Mouse (Mus musculus) heart, embryonic 12.5 days (tissue): Measurements from ENCODE around the gene Kcnip4. TPM values are rescaled to one million over a fixed set of nuclear protein-coding genes. Genes with fewer than 3 reads are reported as not detected.

ENCODE experiments used
- ATAC-seq: fragments of 200-750 bp; cut with Nextera tagmentation; 2 replicates; pipeline ENCODE4 v1.8.0; 2017; ENCODE audit warnings: moderate TSS enrichment, moderate library complexity; ENCODE audit not compliant: insufficient number of reproducible peaks, low FRiP score
- H3K27ac ChIP-seq: fragments of 300-500 bp; sonication (generic); 2 replicates; pipeline ENCODE4 v1.5.1; 2016; ENCODE audit warnings: mild to moderate bottlenecking, moderate library complexity; ENCODE audit not compliant: poor library complexity, severe bottlenecking
- H3K27me3 ChIP-seq: fragments of 300-500 bp; sonication (generic); replicated peaks from 2 replicates; pipeline ENCODE4 v1.6.1; 2016; ENCODE audit warnings: mild to moderate bottlenecking, moderate library complexity
- H3K36me3 ChIP-seq: fragments of 300-500 bp; sonication (generic); 2 replicates; pipeline ENCODE4 v1.6.1; 2016; ENCODE audit warnings: mild to moderate bottlenecking, moderate library complexity
- H3K4me1 ChIP-seq: fragments of 300-500 bp; sonication (generic); replicated peaks from 2 replicates; pipeline ENCODE4 v1.6.1; 2016; ENCODE audit warnings: mild to moderate bottlenecking
- H3K4me2 ChIP-seq: fragments of 300-500 bp; sonication (generic); 2 replicates; pipeline ENCODE4 v1.6.1; 2016; ENCODE audit warnings: mild to moderate bottlenecking, moderate library complexity
- H3K4me3 ChIP-seq: fragments of 300-500 bp; sonication (generic); 2 replicates; pipeline ENCODE4 v1.5.1; 2016; ENCODE audit warnings: mild to moderate bottlenecking
- H3K9ac ChIP-seq: fragments of 300-500 bp; sonication (generic); 2 replicates; pipeline ENCODE4 v1.6.1; 2016; ENCODE audit warnings: mild to moderate bottlenecking, moderate library complexity
- H3K9me3 ChIP-seq: fragments of 300-500 bp; sonication (generic); replicated peaks from 2 replicates; pipeline ENCODE4 v1.6.1; 2016; ENCODE audit warnings: mild to moderate bottlenecking, moderate library complexity
- WGBS: fragments of 180-500 bp; shearing (Covaris S2); methylation state at CpG from one replicate; pipeline ENCODE4 v1.1.7; 2016; 5-methylcytosine and 5-hydroxymethylcytosine counted together
- polyA plus RNA-seq: library from polyadenylated mRNA; unstranded; fragments of >200 nt; fragmentation: Nextera tagmentation; extraction: Ambion mirVana; gene quantifications from 2 replicates; pipeline ENCODE4 v1.2.1, GENCODE M21; 2016

The Kcnip4 gene
- 0.51 and 0.80 TPM in 2 replicates for polyA plus RNA-seq

DNA sequence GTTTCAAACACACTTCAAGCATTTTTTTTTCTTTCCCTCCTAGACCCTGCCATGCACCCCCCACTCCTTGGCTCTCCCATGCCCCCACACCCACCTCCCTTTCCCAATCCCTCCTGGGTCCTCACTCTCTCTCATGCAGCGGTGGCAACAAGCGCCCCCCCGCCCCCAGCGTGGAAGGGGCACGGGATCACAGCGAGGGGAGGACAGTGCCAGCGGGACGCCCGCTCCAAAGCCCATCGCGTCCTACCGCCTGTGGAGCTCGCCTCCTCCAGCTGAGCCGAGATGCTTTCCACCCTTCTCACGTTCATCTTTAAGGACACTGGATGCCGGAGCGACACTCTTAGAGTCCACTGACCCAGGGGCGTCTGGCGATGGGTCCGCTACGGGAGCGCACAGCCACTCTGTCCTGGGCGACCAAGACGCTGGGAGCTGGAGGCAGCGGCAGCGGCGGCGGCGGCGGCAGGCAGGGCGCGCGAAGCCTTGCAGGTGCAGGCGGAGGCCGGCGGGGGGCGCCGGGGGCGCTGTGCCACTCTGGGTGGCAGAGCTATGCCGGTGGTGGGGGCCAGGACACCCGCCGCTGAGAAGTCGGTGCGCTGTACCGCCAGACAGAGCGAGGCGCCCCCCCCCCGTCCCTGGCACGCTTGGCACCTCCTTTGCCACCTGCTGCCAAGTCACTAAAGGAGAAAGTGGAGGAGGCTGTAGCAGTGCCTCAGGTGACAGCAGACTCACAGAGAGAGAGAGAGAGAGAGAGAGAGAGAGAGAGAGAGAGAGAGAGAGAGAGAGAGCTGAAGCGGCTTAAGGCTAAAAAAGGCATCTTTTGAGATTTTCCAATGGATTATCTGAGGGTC is at the start of gene Kcnip4:
Gene Kcnip4 (minus strand): TSS at position 514 of the 848 bp plus-strand sequence.
- Histone ChIP-seq H3K9me3 (no peaks in the 10 kb centered on the region), H3K27ac (no peak within 1 kb of the TSS), H3K9ac (peak within 1 kb of the TSS; percentile 67), H3K4me3 (peak within 1 kb of the TSS; percentile 60), H3K36me3 (no peaks in the 10 kb centered on the region), H3K4me1 (0 out of 2 replicates have a peak, but pooled peaks cover 6% of the 10 kb centered on the region), H3K4me2 (peak within 1 kb of the TSS; percentile 100), H3K27me3 (peaks cover 43% of the 10 kb centered on the region)
- ATAC-seq: peak; percentile 48; the same call in 1 of the 2 replicates
- WGBS: 2% methylated on average over 38 of the region's 50 CpGs

DNA sequence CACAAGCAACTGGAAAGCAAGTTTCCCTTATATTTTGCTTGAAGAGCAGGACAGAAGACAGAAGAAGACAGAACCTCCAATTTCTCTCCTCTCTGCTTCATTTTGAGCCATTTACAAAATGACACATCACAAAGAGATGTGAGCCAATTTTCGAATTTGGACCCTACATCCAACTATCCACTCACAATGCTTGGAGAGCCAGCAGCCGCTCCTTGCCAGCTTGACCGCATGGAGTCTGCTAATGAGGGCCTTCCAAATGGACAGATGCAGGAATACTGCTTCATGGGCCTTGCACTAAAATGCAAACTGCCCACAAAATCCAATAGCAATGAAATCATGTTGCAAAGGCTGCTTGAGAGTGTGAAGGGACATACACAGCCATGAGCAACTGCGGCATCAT is 47.2 kb upstream of the Kcnip4 start:
- H3K27me3 ChIP-seq: no peaks in the 10 kb centered on the region
- 0 out of 2 replicates have a peak, but pooled peaks cover 2% of the 10 kb centered on the region for H3K9me3 ChIP-seq
- H3K36me3 ChIP-seq: no peaks in the 10 kb centered on the region
- ATAC-seq: no peak
- 74% methylated on average over 4 of the region's 4 CpGs for WGBS
- H3K9ac ChIP-seq: no peak overlapping the region
- no peak overlapping the region for H3K4me2 ChIP-seq
- H3K27ac ChIP-seq: no peak overlapping the region
- H3K4me1 ChIP-seq: no peaks in the 10 kb centered on the region
- H3K4me3 ChIP-seq: no peak overlapping the region

DNA sequence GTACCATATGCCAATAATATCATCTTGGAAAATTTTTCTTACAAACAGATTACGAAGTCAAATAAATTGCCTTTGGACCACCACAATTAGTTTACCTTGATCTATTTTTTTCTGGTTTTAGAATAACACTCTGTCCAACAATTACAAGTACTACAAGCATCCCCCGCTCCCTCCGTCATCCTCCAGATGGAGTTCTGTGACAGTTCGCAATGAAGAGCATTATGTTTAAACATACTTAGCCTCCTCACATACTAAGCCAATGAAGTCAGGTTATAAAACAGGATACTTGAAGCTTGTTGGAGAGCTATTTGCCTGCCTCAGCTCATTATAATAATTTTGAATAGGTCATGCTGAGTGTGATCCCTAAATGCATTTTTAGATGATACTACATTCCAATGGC is 39.0 kb upstream of the Kcnip4 start:
- Histone ChIP-seq H3K36me3 (no peaks in the 10 kb centered on the region), H3K9me3 (no peaks in the 10 kb centered on the region), H3K4me2 (no peak overlapping the region), H3K4me3 (no peak overlapping the region), H3K27me3 (no peaks in the 10 kb centered on the region), H3K9ac (no peak overlapping the region), H3K27ac (no peak overlapping the region), H3K4me1 (no peaks in the 10 kb centered on the region)
- WGBS: 89% methylated on average over 4 of the region's 4 CpGs
- no peak for ATAC-seq

DNA sequence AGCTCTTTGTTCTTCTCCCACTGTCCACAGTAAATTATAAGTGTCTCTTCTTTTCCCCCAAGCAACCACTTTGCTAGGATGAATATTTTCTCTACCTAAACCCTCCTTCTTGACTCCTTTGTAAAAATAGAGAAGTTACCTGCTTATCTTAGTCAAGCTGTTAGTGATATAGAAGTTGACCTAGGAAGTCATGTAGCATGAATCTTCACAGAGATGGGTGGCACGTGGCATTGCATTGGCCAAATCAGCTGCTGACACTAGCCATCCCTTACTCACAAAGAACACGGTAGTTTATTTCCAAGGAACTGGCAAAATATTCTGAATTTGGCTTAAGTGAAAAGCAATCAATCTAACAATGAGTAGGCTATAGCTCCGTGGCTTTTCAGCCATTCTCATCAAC is 32.7 kb upstream of the Kcnip4 start:
- Histone ChIP-seq H3K4me3 (no peak overlapping the region), H3K9ac (no peak overlapping the region), H3K27me3 (no peaks in the 10 kb centered on the region), H3K4me2 (no peak overlapping the region), H3K27ac (no peak overlapping the region), H3K36me3 (no peaks in the 10 kb centered on the region), H3K4me1 (no peaks in the 10 kb centered on the region), H3K9me3 (no peaks in the 10 kb centered on the region)
- no peak for ATAC-seq
- WGBS: 70% methylated on average over 3 of the region's 3 CpGs

DNA sequence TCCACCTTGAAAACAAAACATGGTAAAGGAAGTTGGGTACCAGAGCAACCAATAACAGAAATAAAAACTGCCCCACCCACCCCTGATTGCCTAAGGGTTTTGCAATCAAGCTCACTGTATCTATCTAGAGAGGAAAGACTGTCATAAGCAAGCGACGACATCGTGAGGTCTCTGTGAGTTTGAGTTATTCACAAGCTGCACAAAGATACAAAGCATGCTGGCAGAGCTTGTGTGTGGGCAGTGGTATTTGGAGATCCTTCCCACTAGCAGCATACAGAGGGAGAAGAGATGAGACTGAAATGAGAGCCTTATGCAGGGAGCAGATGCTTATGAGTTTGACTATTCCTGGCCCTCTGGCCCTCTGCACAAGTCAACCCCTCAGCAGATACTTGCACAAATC is 23.2 kb upstream of the Kcnip4 start:
- ATAC-seq: no peak
- no peaks in the 10 kb centered on the region for H3K27me3 ChIP-seq
- no peaks in the 10 kb centered on the region for H3K4me1 ChIP-seq
- H3K4me2 ChIP-seq: no peak overlapping the region
- no peaks in the 10 kb centered on the region for H3K9me3 ChIP-seq
- H3K9ac ChIP-seq: no peak overlapping the region
- no peak overlapping the region for H3K27ac ChIP-seq
- no peaks in the 10 kb centered on the region for H3K36me3 ChIP-seq
- H3K4me3 ChIP-seq: no peak overlapping the region
- WGBS: 78% methylated on average over 3 of the region's 3 CpGs

DNA sequence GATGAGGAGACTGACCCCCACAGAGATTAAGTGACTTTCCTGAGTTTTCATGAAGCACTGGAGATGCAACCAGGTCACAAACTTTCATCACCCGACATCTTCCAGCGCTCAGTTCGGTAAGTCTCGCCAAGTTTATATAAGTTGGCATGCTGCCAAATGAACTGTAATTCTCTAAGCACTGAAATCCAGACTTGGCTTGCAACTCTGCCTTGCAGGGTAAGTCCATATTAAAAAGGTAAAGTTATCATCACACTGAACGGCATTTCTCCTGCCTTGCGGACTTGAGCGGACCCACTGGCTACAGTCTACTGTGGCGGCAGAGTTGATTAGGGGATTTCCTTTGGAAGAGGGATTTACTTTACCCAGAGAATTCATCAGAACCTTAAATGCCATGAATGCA is 4.7 kb upstream of the Kcnip4 start:
- H3K27me3 ChIP-seq: peaks cover 22% of the 10 kb centered on the region
- H3K9me3 ChIP-seq: no peaks in the 10 kb centered on the region
- H3K4me2 ChIP-seq: no peak overlapping the region
- H3K4me3 ChIP-seq: no peak overlapping the region
- no peak for ATAC-seq
- 0 out of 2 replicates have a peak, but pooled peaks cover 3% of the 10 kb centered on the region for H3K4me1 ChIP-seq
- no peak overlapping the region for H3K9ac ChIP-seq
- H3K36me3 ChIP-seq: no peaks in the 10 kb centered on the region
- no peak overlapping the region for H3K27ac ChIP-seq
- WGBS: 64% methylated on average over 8 of the region's 8 CpGs

DNA sequence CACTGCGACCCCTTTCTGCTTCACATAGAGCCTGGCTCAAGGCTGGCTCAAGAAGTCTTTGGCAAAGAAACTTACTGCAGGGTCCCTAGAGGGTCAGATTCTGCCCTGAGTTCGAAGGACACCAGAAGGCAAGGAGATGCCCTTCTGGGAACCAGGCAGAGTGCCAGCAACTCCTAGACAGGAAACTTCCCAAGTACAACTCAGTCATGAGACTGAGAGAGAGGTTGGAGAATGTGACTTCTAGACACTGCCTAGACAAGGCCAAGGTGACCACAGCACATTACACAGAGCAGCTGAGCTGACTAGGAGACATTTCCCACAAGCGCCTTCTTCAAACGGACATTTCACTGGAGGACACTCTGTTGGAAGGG is 520 bp upstream of the Kcnip4 start:
- Histone ChIP-seq H3K27me3 (peaks cover 43% of the 10 kb centered on the region), H3K27ac (no peak overlapping the region), H3K4me2 (peak overlapping the region; percentile 100), H3K36me3 (no peaks in the 10 kb centered on the region), H3K9ac (no peak overlapping the region), H3K4me1 (0 out of 2 replicates have a peak, but pooled peaks cover 6% of the 10 kb centered on the region), H3K9me3 (no peaks in the 10 kb centered on the region), H3K4me3 (no peak overlapping the region; the same call in 1 of the 2 replicates)
- 62% methylated on average over 4 of the region's 4 CpGs for WGBS
- no peak for ATAC-seq

DNA sequence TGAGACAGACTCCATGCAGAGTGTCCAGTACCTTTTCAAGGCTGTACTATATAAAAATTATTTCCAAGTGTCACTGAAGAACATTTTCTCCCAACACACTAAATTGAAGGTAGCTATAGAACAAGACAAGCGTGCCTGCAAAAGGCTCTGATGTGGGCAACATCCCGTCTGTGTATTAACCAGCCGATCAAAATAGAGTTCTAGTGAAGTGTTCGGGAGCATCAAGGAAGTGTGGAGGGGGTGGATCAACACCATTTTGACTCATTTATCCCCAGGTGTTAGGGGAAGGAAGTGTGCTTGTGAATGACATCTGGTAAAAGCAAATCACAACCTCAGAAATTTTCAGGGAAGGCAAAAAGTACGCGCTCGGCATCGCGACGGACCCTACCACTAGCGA is 712 bp downstream of the Kcnip4 start:
- Histone ChIP-seq H3K27me3 (peaks cover 43% of the 10 kb centered on the region), H3K4me2 (peak overlapping the region; percentile 100), H3K27ac (no peak overlapping the region), H3K9ac (peak overlapping the region; percentile 67), H3K36me3 (no peaks in the 10 kb centered on the region), H3K4me1 (0 out of 2 replicates have a peak, but pooled peaks cover 6% of the 10 kb centered on the region), H3K9me3 (no peaks in the 10 kb centered on the region), H3K4me3 (peak overlapping the region; percentile 60)
- 9% methylated on average over 11 of the region's 11 CpGs for WGBS
- ATAC-seq: no peak

DNA sequence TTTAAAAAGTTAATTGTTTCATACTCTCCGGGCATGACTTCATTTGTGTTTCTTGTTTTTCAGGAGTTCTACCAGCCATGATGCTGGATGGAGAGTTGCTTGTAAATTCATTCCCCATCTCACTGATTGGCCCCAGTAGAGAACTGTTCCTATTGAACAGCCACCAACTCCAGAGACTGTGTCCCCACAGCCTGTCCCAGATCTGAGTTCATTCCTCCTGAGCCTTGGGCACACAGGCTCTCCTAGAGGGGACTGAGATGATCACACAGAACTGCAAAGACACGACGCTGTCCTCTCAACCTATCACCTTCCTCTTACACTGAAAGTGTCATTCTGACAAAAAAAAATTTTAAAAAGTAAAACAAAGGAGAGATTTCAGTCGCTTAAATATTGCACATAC is 1.7 kb downstream of the Kcnip4 start:
- Histone ChIP-seq H3K27me3 (peaks cover 43% of the 10 kb centered on the region), H3K9ac (no peak overlapping the region), H3K4me2 (no peak overlapping the region), H3K4me3 (no peak overlapping the region), H3K36me3 (no peaks in the 10 kb centered on the region), H3K4me1 (0 out of 2 replicates have a peak, but pooled peaks cover 6% of the 10 kb centered on the region), H3K27ac (no peak overlapping the region), H3K9me3 (no peaks in the 10 kb centered on the region)
- WGBS: 65% methylated on average over 4 of the region's 4 CpGs
- no peak for ATAC-seq

DNA sequence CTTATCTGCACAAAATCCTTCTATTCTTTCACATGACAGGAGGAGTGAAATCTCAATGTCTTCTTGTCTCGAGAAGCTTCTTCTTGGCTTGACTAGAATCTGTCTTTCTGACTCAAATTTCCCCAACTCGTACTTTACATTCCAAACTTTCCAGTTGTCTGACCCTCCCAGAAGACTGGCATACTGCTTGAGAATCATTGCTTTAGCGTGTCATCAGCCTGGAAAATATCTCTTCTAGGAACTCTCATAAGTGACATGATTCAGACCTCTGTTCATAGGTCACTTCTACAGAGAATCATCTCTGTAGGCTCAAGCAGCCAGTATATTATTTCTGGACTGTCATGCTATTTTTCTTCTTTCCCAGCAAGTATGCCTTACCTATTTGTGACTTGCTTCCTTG is 26.0 kb downstream of the Kcnip4 start:
- H3K27me3 ChIP-seq: no peaks in the 10 kb centered on the region
- H3K4me3 ChIP-seq: no peak overlapping the region
- H3K36me3 ChIP-seq: no peaks in the 10 kb centered on the region
- no peaks in the 10 kb centered on the region for H3K4me1 ChIP-seq
- H3K4me2 ChIP-seq: no peak overlapping the region
- WGBS: 67% methylated on average over 3 of the region's 3 CpGs
- no peaks in the 10 kb centered on the region for H3K9me3 ChIP-seq
- no peak overlapping the region for H3K27ac ChIP-seq
- no peak overlapping the region for H3K9ac ChIP-seq
- no peak for ATAC-seq

DNA sequence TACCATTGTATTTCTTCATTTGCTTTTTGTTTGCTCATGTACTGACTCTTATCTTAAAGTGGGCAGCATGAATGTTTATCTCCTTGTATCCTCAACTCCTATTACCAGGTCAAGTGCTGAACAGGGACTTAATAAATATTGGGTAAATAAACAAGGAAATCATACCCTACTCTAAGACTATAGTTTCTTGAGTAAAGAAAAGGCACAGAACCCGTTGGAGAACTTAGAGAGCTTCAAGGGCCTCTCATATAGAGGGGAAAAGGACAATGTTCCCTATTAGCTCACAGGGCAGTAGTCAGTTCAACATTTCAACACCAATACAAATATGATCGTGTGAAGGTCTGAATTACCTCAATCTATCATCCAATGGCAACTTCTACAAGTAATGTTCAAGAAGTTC is 37.4 kb downstream of the Kcnip4 start:
- WGBS: 55% methylated on average over 2 of the region's 2 CpGs
- no peak overlapping the region for H3K27ac ChIP-seq

More for the DNA sequence above, 37.4 kb downstream of the Kcnip4 start:
- Histone ChIP-seq H3K4me1 (no peaks in the 10 kb centered on the region), H3K9me3 (no peaks in the 10 kb centered on the region), H3K4me2 (no peak overlapping the region), H3K27me3 (no peaks in the 10 kb centered on the region), H3K9ac (no peak overlapping the region), H3K36me3 (no peaks in the 10 kb centered on the region), H3K4me3 (no peak overlapping the region)
- no peak for ATAC-seq
